Mouse (Mus musculus): Measurements from ENCODE around the gene Atp1b2.

Gene Atp1b2

GRCm38 (mm10) chr11:69608525-69608924 lies 2.8 kb upstream of the Atp1b2 start:
- DNase-seq (ENCODE audit: low spot score in 2 of 2) = no peak

GRCm38 (mm10) chr11:69606832-69607231 lies 1.1 kb upstream of the Atp1b2 start:
- DNase-seq (ENCODE audit: low spot score in 2 of 2) = no peak

GRCm38 (mm10) chr11:69606491-69606795 lies 701 bp upstream of the Atp1b2 start:
- no peak for DNase-seq (ENCODE audit: low spot score in 2 of 2)

GRCm38 (mm10) chr11:69604795-69605664 lies 712 bp downstream of the Atp1b2 start:
- no peak for DNase-seq (ENCODE audit: low spot score in 2 of 2)

GRCm38 (mm10) chr11:69604347-69604746 lies 1.4 kb downstream of the Atp1b2 start:
- DNase-seq (ENCODE audit: low spot score in 2 of 2) = no peak

GRCm38 (mm10) chr11:69603516-69603915 lies 2.2 kb downstream of the Atp1b2 start:
- DNase-seq (ENCODE audit: low spot score in 2 of 2) = no peak

- no peak for DNase-seq (ENCODE audit: low spot score in 2 of 2)
Measured at GRCm38 (mm10) chr11:69601768-69602167, 4.0 kb downstream of the Atp1b2 start.

- DNase-seq (ENCODE audit: low spot score in 2 of 2) = peak in 1 of 2 experiments; percentile 31
Measured at GRCm38 (mm10) chr11:69600098-69600497, 5.6 kb downstream of the Atp1b2 start.

- no peak for DNase-seq (ENCODE audit: low spot score in 2 of 2)
Measured at GRCm38 (mm10) chr11:69599436-69599835, 6.3 kb downstream of the Atp1b2 start.

- DNase-seq (ENCODE audit: low spot score in 2 of 2) = no peak
Measured at GRCm38 (mm10) chr11:69594853-69595252, 10.9 kb downstream of the Atp1b2 start.

- no peak for DNase-seq (ENCODE audit: low spot score in 2 of 2)
Measured at GRCm38 (mm10) chr11:69592799-69593198, 12.9 kb downstream of the Atp1b2 start.

- no peak for DNase-seq (ENCODE audit: low spot score in 2 of 2)
Measured at GRCm38 (mm10) chr11:69591899-69592637, 13.7 kb downstream of the Atp1b2 start.

- DNase-seq (ENCODE audit: low spot score in 2 of 2) = no peak
Measured at GRCm38 (mm10) chr11:69591424-69591823, 14.3 kb downstream of the Atp1b2 start.

GRCm38 (mm10) chr11:69590622-69591021 lies 15.1 kb downstream of the Atp1b2 start:
- DNase-seq (ENCODE audit: low spot score in 2 of 2) = no peak

- no peak for DNase-seq (ENCODE audit: low spot score in 2 of 2)
Measured at GRCm38 (mm10) chr11:69589207-69589834, 16.4 kb downstream of the Atp1b2 start.

GRCm38 (mm10) chr11:69585718-69586325 lies 19.9 kb downstream of the Atp1b2 start:
- no peak for DNase-seq (ENCODE audit: low spot score in 2 of 2)

GRCm38 (mm10) chr11:69584937-69585336 lies 20.8 kb downstream of the Atp1b2 start:
- DNase-seq (ENCODE audit: low spot score in 2 of 2) = no peak

GRCm38 (mm10) chr11:69584008-69584407 lies 21.7 kb downstream of the Atp1b2 start:
- DNase-seq (ENCODE audit: low spot score in 2 of 2) = no peak

- DNase-seq (ENCODE audit: low spot score in 2 of 2) = no peak
Measured at GRCm38 (mm10) chr11:69582230-69582805, 23.4 kb downstream of the Atp1b2 start.

- no peak for DNase-seq (ENCODE audit: low spot score in 2 of 2)
Measured at GRCm38 (mm10) chr11:69581814-69582213, 23.9 kb downstream of the Atp1b2 start.

GRCm38 (mm10) chr11:69581147-69581688 lies 24.5 kb downstream of the Atp1b2 start:
- DNase-seq (ENCODE audit: low spot score in 2 of 2) = peak; percentile 83 to 91
